Mouse (Mus musculus): ENCODE measurements around the gene Arhgef12.
A peak's percentile ranks its signal among the peaks of the same experiment; 100 is the strongest.

The Arhgef12 gene

GRCm38 (mm10) chr9:43074611-43075010, 32.4 kb downstream of the Arhgef12 start:
- DNase-seq = no peak

- DNase-seq = no peak
Measured at GRCm38 (mm10) chr9:43071741-43072140, 35.3 kb downstream of the Arhgef12 start.

GRCm38 (mm10) chr9:43071176-43071575, 35.9 kb downstream of the Arhgef12 start:
- DNase-seq = no peak

- DNase-seq = no peak
Measured at GRCm38 (mm10) chr9:43070566-43070965, 36.5 kb downstream of the Arhgef12 start.

- no peak for DNase-seq
Measured at GRCm38 (mm10) chr9:43070153-43070552, 36.9 kb downstream of the Arhgef12 start.

GRCm38 (mm10) chr9:43067896-43068295, 39.1 kb downstream of the Arhgef12 start:
- DNase-seq = no peak

- DNase-seq = no peak
Measured at GRCm38 (mm10) chr9:43065231-43065630, 41.8 kb downstream of the Arhgef12 start.

- DNase-seq = no peak
Measured at GRCm38 (mm10) chr9:43061545-43061944, 45.5 kb downstream of the Arhgef12 start.

GRCm38 (mm10) chr9:43050391-43050790, 56.6 kb downstream of the Arhgef12 start:
- DNase-seq = peak; percentile 62

GRCm38 (mm10) chr9:43044481-43044880, 62.6 kb downstream of the Arhgef12 start:
- no peak for DNase-seq

- DNase-seq = peak; percentile 31
Measured at GRCm38 (mm10) chr9:43038466-43038865, 68.6 kb downstream of the Arhgef12 start.

GRCm38 (mm10) chr9:43035208-43035607, 71.8 kb downstream of the Arhgef12 start:
- DNase-seq = no peak

GRCm38 (mm10) chr9:43034273-43034672, 72.8 kb downstream of the Arhgef12 start:
- DNase-seq = no peak

- DNase-seq = no peak
Measured at GRCm38 (mm10) chr9:43027757-43028156, 79.3 kb downstream of the Arhgef12 start.

GRCm38 (mm10) chr9:43021515-43022251, 85.4 kb downstream of the Arhgef12 start:
- no peak for DNase-seq

- no peak for DNase-seq
Measured at GRCm38 (mm10) chr9:43019656-43020055, 87.4 kb downstream of the Arhgef12 start.

GRCm38 (mm10) chr9:43015786-43016185, 91.3 kb downstream of the Arhgef12 start:
- no peak for DNase-seq

GRCm38 (mm10) chr9:43015366-43015765, 91.7 kb downstream of the Arhgef12 start:
- peak; percentile 26 for DNase-seq

- DNase-seq = no peak
Measured at GRCm38 (mm10) chr9:43014886-43015285, 92.2 kb downstream of the Arhgef12 start.

GRCm38 (mm10) chr9:43012541-43012940, 94.5 kb downstream of the Arhgef12 start:
- peak; percentile 40 for DNase-seq

GRCm38 (mm10) chr9:43011061-43011460, 96.0 kb downstream of the Arhgef12 start:
- no peak for DNase-seq

GRCm38 (mm10) chr9:43003881-43004280, 103.2 kb downstream of the Arhgef12 start:
- peak; percentile 25 for DNase-seq

- DNase-seq = peak; percentile 52
Measured at GRCm38 (mm10) chr9:43003017-43003416, 104.0 kb downstream of the Arhgef12 start.

- peak; percentile 24 for DNase-seq
Measured at GRCm38 (mm10) chr9:43000595-43001250, 106.3 kb downstream of the Arhgef12 start.

All from lung, postnatal 36 days (tissue).